Mouse (Mus musculus) fibroblast of lung, adult 2 months (primary cell): ENCODE data around the gene Tmem183a.

Source experiments
- DNase-seq: peaks from one replicate; pipeline ENCODE4 v3.0.0-alpha.2; 2011; ENCODE audit warnings: low read depth

The Tmem183a gene

GRCm38 (mm10) chr1:134318261-134318660 is 43.5 kb downstream of the Tmem183a start:
- DNase-seq: no peak

- no peak for DNase-seq
These were observed 45.4 kb downstream of the Tmem183a start for GRCm38 (mm10) chr1:134316361-134316760.

- DNase-seq: no peak
These were observed 46.6 kb downstream of the Tmem183a start for GRCm38 (mm10) chr1:134315181-134315580.

- no peak for DNase-seq
These were observed 50.0 kb downstream of the Tmem183a start for GRCm38 (mm10) chr1:134311760-134312159.

GRCm38 (mm10) chr1:134310729-134311128 is 51.0 kb downstream of the Tmem183a start:
- no peak for DNase-seq

- DNase-seq: no peak
These were observed 51.5 kb downstream of the Tmem183a start for GRCm38 (mm10) chr1:134310291-134310690.

GRCm38 (mm10) chr1:134307409-134307808 is 54.4 kb downstream of the Tmem183a start:
- no peak for DNase-seq

GRCm38 (mm10) chr1:134304940-134305339 is 56.8 kb downstream of the Tmem183a start:
- no peak for DNase-seq

- no peak for DNase-seq
These were observed 59.1 kb downstream of the Tmem183a start for GRCm38 (mm10) chr1:134302568-134303238.

GRCm38 (mm10) chr1:134298636-134299411 is 63.0 kb downstream of the Tmem183a start:
- no peak for DNase-seq

- DNase-seq: no peak
These were observed 64.5 kb downstream of the Tmem183a start for GRCm38 (mm10) chr1:134297265-134297664.
